Mouse (Mus musculus): ENCODE results near the gene Onecut1. TPM values are rescaled to one million over a fixed set of nuclear protein-coding genes. Genes with fewer than 3 reads are reported as not detected.

Onecut1 gene
- polyA plus RNA-seq, 1 experiment from 2014 or later, result 1.2 TPM

DNA sequence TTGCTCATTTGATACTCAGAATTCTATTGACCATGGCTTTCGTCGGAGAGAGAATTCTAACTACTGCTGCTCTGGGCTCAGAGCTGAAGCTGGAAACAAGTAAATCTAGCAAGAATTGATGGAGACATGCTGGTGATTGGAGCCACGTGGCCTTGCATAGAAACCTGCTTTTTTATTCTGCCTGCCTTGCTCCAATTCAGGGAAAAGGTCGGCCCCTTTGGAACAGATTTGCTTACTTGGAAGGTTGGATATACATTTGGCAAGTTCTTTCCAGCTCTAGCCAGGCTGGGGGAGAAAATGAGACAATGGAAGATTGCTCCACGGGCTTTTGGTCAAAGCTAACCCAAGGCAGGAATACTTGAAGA, 11.0 kb upstream of the Onecut1 start:
- Histone ChIP-seq H3K4me3 (replicated peaks) (no peak overlapping the region), H3K4me2 (no peak overlapping the region), H3K4me1 (replicated peaks) (0 out of 2 replicates have a peak, but pooled peaks cover 2% of the 10 kb centered on the region), H3K36me3 (no peaks in the 10 kb centered on the region), H3K9me3 (replicated peaks) (no peaks in the 10 kb centered on the region), H3K27ac (no peak overlapping the region), H3K27me3 (peaks cover 100% of the 10 kb centered on the region), H3K9ac (no peak overlapping the region)
- ATAC-seq (ENCODE audit: low read depth) (no peak), DNase-seq (no peak)
- WGBS (ENCODE audit: insufficient replicate concordance), result 6% methylated on average over 5 of the region's 5 CpGs

DNA sequence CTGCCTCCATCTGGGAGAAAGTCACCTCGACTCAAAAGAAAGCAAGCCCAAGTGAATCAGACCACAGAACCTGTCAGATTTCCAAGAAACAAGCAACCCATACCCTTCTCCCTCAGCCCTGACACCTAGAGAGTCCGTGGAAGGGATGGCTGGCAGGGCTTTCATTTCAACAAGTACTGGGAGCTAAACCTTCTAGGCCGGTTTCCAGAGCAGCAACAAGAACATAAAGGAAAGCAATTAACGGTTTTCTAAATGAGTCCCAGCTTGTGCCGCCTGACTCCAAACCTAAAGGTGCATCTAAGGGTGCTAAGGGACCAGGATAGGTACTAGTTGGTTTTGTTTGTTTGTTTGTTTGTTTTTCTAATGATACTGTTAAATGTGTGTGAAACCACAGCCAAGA, 10.1 kb upstream of the Onecut1 start:
- whole genome bisulfite sequencing (ENCODE audit: insufficient replicate concordance), result 5% methylated on average over 5 of the region's 5 CpGs

GRCm38 (mm10) chr9:74852361-74852760, 9.4 kb upstream of the Onecut1 start:
- WGBS (ENCODE audit: insufficient replicate concordance), result 5% methylated on average over 4 of the region's 4 CpGs
- Histone ChIP-seq H3K4me1 (replicated peaks) (0 out of 2 replicates have a peak, but pooled peaks cover 2% of the 10 kb centered on the region), H3K9me3 (replicated peaks) (no peaks in the 10 kb centered on the region), H3K4me2 (no peak overlapping the region), H3K4me3 (replicated peaks) (no peak overlapping the region), H3K9ac (no peak overlapping the region), H3K27ac (no peak overlapping the region), H3K36me3 (no peaks in the 10 kb centered on the region), H3K27me3 (peaks cover 100% of the 10 kb centered on the region)
- no peak for DNase-seq
- ATAC-seq (ENCODE audit: low read depth), result no peak

More for the DNA sequence above, 10.1 kb upstream of the Onecut1 start:
- no peaks in the 10 kb centered on the region for H3K36me3 ChIP-seq
- H3K4me2 ChIP-seq, result no peak overlapping the region
- no peak for DNase-seq
- no peak overlapping the region for H3K4me3 ChIP-seq (replicated peaks)
- H3K9ac ChIP-seq, result no peak overlapping the region
- ATAC-seq (ENCODE audit: low read depth), result no peak
- no peak overlapping the region for H3K27ac ChIP-seq
- no peaks in the 10 kb centered on the region for H3K9me3 ChIP-seq (replicated peaks)
- H3K4me1 ChIP-seq (replicated peaks), result 0 out of 2 replicates have a peak, but pooled peaks cover 2% of the 10 kb centered on the region
- H3K27me3 ChIP-seq, result peaks cover 100% of the 10 kb centered on the region

DNA sequence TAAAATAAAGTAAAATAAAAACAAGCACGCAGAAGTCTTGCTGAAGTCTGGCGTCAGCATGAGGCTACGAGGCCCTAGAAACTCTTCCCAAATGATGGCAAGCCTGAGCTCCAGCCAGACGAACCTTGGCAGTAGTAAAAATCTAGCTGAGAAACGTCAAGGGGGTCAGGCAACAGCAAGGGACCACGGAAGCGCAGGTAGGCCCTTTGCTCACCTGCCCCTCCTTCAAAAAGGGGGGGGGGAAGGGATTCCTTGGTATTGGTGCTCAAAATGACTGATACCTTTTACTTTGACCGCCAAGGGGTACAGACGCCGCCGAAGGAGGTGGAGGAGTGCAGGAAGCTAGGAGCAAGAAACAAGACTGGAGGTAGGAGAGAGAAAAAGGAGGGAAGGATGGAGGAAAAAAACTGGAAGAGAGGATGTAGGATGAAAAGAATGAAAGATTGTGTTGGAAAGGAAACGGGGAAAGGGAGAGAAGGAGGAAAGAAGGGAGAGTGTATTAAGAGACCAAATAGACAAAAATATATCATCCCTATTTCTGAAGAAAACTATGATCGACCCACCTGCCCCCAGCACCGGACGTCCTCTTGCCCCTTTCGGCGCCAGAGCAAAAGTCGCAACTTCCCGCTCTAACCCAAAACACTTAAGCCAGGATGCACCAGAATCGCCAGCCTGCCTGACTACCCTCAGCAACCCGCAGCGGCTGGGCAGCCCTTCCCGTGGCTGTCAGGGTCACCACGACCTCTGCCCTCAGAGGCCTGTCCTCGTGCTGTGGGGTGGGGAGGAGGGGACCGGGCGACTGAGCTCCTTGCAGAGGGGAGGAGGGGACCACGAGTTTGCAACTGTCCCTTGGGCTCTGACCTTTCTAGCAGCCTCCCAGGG, 8.3 kb upstream of the Onecut1 start:
- no peak overlapping the region for H3K27ac ChIP-seq
- ATAC-seq (ENCODE audit: low read depth) (no peak), DNase-seq (no peak)
- 0 out of 2 replicates have a peak overlapping the region, but pooled peaks have one; percentile 11 for H3K4me2 ChIP-seq
- H3K9ac ChIP-seq, result no peak overlapping the region
- no peaks in the 10 kb centered on the region for H3K9me3 ChIP-seq (replicated peaks)
- no peak overlapping the region for H3K4me3 ChIP-seq (replicated peaks)
- WGBS (ENCODE audit: insufficient replicate concordance), result 2% methylated on average over 28 of the region's 28 CpGs
- H3K4me1 ChIP-seq (replicated peaks), result 0 out of 2 replicates have a peak, but pooled peaks cover 2% of the 10 kb centered on the region
- no peaks in the 10 kb centered on the region for H3K36me3 ChIP-seq
- H3K27me3 ChIP-seq, result peaks cover 100% of the 10 kb centered on the region

DNA sequence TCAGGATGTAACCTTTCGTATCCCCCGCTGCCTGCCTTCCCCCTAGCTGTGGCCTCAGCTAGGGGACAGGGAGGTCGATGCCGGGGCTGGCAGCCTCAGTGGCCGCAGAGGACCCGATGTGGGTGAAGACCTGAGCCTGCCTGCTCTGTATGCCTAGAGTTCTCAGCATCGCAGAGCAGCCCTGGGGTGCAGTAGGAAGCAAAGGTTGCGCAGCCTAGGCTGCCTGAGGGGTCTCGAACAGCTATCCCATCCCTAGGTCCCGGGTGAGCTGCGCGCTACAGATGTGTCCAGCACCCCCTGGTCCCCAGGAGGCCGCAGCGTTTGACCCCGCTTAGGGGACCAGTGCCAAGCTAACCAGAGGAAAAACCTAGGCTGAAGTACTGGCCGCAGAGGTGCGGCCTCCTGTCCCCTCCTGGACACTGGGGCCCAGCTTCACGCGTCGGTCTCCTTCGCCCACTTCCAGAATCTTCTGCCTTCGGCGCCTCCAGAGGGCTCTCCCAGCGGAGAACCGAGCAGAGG, 7.6 kb upstream of the Onecut1 start:
- Histone ChIP-seq H3K4me1 (replicated peaks) (0 out of 2 replicates have a peak, but pooled peaks cover under 1% of the 10 kb centered on the region), H3K36me3 (no peaks in the 10 kb centered on the region), H3K9me3 (replicated peaks) (no peaks in the 10 kb centered on the region), H3K4me2 (0 out of 2 replicates have a peak overlapping the region, but pooled peaks have one; percentile 11), H3K4me3 (replicated peaks) (no peak overlapping the region), H3K27me3 (peaks cover 100% of the 10 kb centered on the region), H3K27ac (no peak overlapping the region), H3K9ac (no peak overlapping the region)
- DNase-seq (no peak), ATAC-seq (ENCODE audit: low read depth) (peak; percentile 29; the same call in 1 of the 2 replicates)
- 3% methylated on average over 25 of the region's 25 CpGs for WGBS (ENCODE audit: insufficient replicate concordance)

DNA sequence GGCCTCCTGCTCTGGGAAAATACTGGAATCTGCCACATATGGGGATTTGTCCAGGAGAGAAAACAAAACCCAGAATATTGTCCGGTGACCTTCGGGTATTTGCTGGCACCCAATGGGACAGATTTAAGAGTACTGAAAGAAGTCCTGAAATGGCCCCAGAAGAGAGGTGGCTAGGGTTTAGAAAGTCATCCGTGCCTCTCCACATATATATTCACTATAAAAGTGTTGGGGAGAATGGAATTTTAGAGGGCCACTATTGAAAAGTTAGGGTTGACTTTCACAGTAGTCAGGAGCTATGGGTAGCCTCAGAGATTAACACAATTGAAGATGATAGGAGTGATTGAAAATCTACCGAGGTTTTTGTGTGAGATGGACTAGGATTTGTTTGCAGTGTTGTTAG, 6.3 kb upstream of the Onecut1 start:
- no peak for DNase-seq
- H3K9me3 ChIP-seq (replicated peaks), result no peaks in the 10 kb centered on the region
- H3K4me3 ChIP-seq (replicated peaks), result no peak overlapping the region
- no peak overlapping the region for H3K4me2 ChIP-seq
- no peak for ATAC-seq (ENCODE audit: low read depth)
- H3K36me3 ChIP-seq, result no peaks in the 10 kb centered on the region
- no peak overlapping the region for H3K27ac ChIP-seq
- peaks cover 100% of the 10 kb centered on the region for H3K27me3 ChIP-seq
- no peaks in the 10 kb centered on the region for H3K4me1 ChIP-seq (replicated peaks)
- no peak overlapping the region for H3K9ac ChIP-seq
- WGBS (ENCODE audit: insufficient replicate concordance), result 4% methylated on average over 4 of the region's 4 CpGs

DNA sequence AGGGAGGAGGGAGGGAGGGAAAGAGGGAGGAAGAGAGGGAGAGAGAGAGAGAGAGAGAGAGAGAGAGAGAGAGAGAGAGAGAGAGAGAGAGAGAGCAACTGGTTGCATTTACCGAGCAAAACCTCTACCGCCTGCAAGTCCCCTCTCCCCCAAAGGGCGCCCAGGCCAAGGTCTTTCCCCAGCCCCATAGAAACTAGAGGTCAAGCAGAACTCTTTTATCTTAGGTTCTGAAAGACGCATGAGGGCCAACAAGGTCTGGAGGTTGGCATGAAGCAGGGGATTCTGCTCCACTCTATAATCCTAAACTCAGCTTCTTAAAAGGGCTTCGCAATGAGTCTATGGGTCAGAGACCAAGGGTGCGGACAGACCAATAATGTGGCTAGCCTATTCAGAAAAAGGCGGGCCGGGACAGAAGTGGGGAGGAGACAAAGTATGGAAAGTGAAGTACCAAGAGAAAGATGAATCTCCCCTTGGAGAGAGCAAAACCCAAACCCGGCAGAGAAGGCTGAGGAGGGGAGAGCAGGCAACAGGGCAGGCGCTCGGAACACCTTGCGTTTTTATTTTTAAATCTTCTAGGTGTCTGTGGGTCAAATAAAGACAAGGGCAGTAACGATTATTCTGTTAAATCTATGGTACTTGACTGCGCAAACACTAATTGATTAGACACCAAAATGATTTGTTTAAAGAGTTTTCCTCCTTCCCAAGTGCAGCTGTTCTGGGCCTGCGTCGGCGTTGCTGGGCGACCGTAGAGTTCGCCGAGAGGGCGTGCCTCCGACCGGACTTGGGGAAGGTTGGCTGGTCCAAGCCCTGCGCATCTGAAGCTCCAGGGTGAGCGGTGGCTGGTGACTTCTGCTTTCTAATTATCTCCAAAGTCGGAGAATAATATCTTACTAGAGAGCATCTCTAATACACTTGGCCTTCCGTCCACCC, 4.9 kb upstream of the Onecut1 start:
- Histone ChIP-seq H3K36me3 (no peaks in the 10 kb centered on the region), H3K27me3 (peaks cover 100% of the 10 kb centered on the region), H3K27ac (no peak overlapping the region), H3K4me2 (no peak overlapping the region), H3K9ac (no peak overlapping the region), H3K4me1 (replicated peaks) (no peaks in the 10 kb centered on the region), H3K4me3 (replicated peaks) (no peak overlapping the region), H3K9me3 (replicated peaks) (no peaks in the 10 kb centered on the region)
- DNase-seq (no peak), ATAC-seq (ENCODE audit: low read depth) (no peak)
- 6% methylated on average over 28 of the region's 28 CpGs for WGBS (ENCODE audit: insufficient replicate concordance)

DNA sequence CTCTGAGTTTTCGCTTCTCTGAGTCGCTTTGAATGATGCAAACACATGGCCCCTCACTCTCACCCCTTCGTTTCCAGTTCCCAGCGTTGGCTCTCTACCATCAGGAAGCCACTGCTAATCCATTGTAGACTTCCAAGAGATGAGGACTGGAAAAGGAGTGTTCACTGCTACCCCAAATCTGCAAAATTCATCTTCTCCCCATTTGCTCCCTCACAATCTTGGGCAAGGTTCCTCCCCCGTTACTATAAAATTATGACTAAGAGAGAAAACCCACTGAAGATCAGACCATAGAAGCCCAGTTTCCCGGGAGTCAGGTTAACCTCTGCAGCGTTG, 4.2 kb upstream of the Onecut1 start:
- ATAC-seq (ENCODE audit: low read depth), result no peak
- no peak for DNase-seq
- no peaks in the 10 kb centered on the region for H3K36me3 ChIP-seq
- peaks cover 3% of the 10 kb centered on the region; the same call in 1 of the 2 replicates for H3K4me1 ChIP-seq (replicated peaks)
- WGBS (ENCODE audit: insufficient replicate concordance), result 6% methylated on average over 7 of the region's 7 CpGs
- no peak overlapping the region for H3K9ac ChIP-seq
- H3K27ac ChIP-seq, result no peak overlapping the region
- no peak overlapping the region for H3K4me3 ChIP-seq (replicated peaks)
- H3K9me3 ChIP-seq (replicated peaks), result no peaks in the 10 kb centered on the region
- H3K4me2 ChIP-seq, result no peak overlapping the region
- H3K27me3 ChIP-seq, result peaks cover 100% of the 10 kb centered on the region

DNA sequence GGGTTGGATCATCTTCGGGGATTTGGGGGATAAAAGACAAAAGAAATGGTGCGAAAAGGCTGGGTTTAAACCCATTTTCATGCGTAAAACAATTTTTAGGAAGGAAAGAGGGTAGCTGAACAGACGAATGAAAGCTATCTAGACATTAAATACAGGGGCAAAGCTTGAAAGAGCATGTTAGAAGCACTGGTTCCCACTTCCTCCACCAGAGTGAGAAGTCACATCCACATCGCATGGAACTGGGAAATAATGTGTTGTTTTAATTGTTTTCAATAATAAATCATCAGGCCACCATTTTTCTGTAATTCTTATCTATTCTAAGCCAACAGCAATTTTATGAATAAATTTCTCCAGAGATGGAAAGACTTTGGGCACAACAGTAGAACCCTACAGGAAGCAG, 3.6 kb upstream of the Onecut1 start:
- ATAC-seq (ENCODE audit: low read depth), result no peak
- DNase-seq, result no peak
- Histone ChIP-seq H3K27ac (no peak overlapping the region), H3K4me1 (replicated peaks) (peaks cover 3% of the 10 kb centered on the region; the same call in 1 of the 2 replicates), H3K4me3 (replicated peaks) (no peak overlapping the region), H3K27me3 (peaks cover 100% of the 10 kb centered on the region), H3K4me2 (no peak overlapping the region), H3K36me3 (no peaks in the 10 kb centered on the region), H3K9ac (no peak overlapping the region), H3K9me3 (replicated peaks) (no peaks in the 10 kb centered on the region)
- 9% methylated on average over 5 of the region's 5 CpGs for WGBS (ENCODE audit: insufficient replicate concordance)

DNA sequence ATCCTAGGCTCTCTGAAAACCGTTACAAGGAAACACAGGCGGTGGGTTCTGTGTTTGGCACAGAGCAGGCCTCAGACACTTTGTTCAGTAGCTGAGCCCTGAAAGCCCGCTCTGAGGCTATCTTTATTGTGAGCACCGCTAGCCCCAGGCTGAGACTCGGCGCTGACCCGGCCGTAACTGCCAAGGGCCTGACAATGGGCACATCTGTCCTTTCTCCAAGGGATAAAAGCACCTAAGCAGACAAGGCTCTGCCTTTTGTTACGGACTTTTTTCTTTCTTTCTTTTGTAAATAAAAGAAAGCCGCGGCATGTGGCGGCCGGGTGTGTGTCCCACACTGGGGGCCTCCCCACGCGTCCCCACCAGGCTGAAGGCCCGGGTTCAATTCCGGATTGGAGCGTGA, 1.3 kb upstream of the Onecut1 start:
- Histone ChIP-seq H3K9ac (no peak overlapping the region), H3K36me3 (no peaks in the 10 kb centered on the region), H3K27me3 (peaks cover 100% of the 10 kb centered on the region), H3K4me2 (no peak overlapping the region), H3K27ac (no peak overlapping the region), H3K4me1 (replicated peaks) (peaks cover 3% of the 10 kb centered on the region; the same call in 1 of the 2 replicates), H3K4me3 (replicated peaks) (no peak overlapping the region), H3K9me3 (replicated peaks) (no peaks in the 10 kb centered on the region)
- WGBS (ENCODE audit: insufficient replicate concordance), result 12% methylated on average over 18 of the region's 18 CpGs
- ATAC-seq (ENCODE audit: low read depth) (no peak), DNase-seq (no peak)
